Mouse (Mus musculus) layer of hippocampus, adult 2 months (tissue): ENCODE data around the gene Vamp3. TPM values are rescaled to one million over a fixed set of nuclear protein-coding genes. Genes with fewer than 3 reads are reported as not detected.

ENCODE experiments used
- DNase-seq, 2 experiments: peaks; one replicate each; pipeline ENCODE4 v3.0.0; 2022; ENCODE audit warnings: low spot score in 2 of 2
- H3K27ac ChIP-seq: fragments of 200-600 bp; 2 replicates; pipeline ENCODE4 v1.8.1; 2022
- H3K4me3 ChIP-seq: fragments of 200-600 bp; 2 replicates; pipeline ENCODE4 v1.8.1; 2022; ENCODE audit warnings: mild to moderate bottlenecking
- CTCF ChIP-seq: fragments of 200-600 bp; conservative IDR thresholded peaks from 2 replicates; pipeline ENCODE4 v1.8.1; 2022; ENCODE audit warnings: antibody characterized with exemption, mild to moderate bottlenecking, moderate library complexity
- total RNA-seq, 2 experiments: library from RNA; stranded (reverse); gene quantifications; 2 replicates each; pipeline ENCODE4 v1.2.3; 2021

The Vamp3 gene
- total RNA-seq, 2 experiments from 2014 or later = 27.3 to 31.3 TPM

- no peak for TF ChIP-seq CTCF
- Histone ChIP-seq H3K4me3 (no peak overlapping the region), H3K27ac (peak overlapping the region; percentile 55; the same call in 1 of the 2 replicates)
- no peak for DNase-seq
Observed at GRCm38 (mm10) chr4:151081977-151082376, 24.2 kb upstream of the Vamp3 start.

- DNase-seq = no peak
- no peak for TF ChIP-seq CTCF
- H3K4me3 ChIP-seq = no peak overlapping the region
- H3K27ac ChIP-seq = peak overlapping the region; percentile 55; the same call in 1 of the 2 replicates
Observed at GRCm38 (mm10) chr4:151081355-151081754, 23.6 kb upstream of the Vamp3 start.

GRCm38 (mm10) chr4:151074817-151075216, 17.1 kb upstream of the Vamp3 start:
- no peak overlapping the region for H3K27ac ChIP-seq
- no peak overlapping the region for H3K4me3 ChIP-seq
- TF ChIP-seq CTCF = no peak
- DNase-seq = no peak

GRCm38 (mm10) chr4:151073108-151073744, 15.5 kb upstream of the Vamp3 start:
- peak; percentile 68 to 87 for DNase-seq
- TF ChIP-seq CTCF = peak; percentile 92
- H3K4me3 ChIP-seq = no peak overlapping the region
- H3K27ac ChIP-seq = peak overlapping the region; percentile 32; the same call in 1 of the 2 replicates

GRCm38 (mm10) chr4:151070962-151071361, 13.2 kb upstream of the Vamp3 start:
- DNase-seq = no peak
- peak overlapping the region; percentile 59 for H3K27ac ChIP-seq
- no peak overlapping the region for H3K4me3 ChIP-seq
- TF ChIP-seq CTCF = no peak

- DNase-seq = no peak
- no peak overlapping the region for H3K4me3 ChIP-seq
- TF ChIP-seq CTCF = peak; percentile 66
- peak overlapping the region; percentile 43; the same call in 1 of the 2 replicates for H3K27ac ChIP-seq
Observed at GRCm38 (mm10) chr4:151068751-151069150, 11.0 kb upstream of the Vamp3 start.

- TF ChIP-seq CTCF = no peak
- Histone ChIP-seq H3K27ac (no peak overlapping the region; the same call in 1 of the 2 replicates), H3K4me3 (no peak overlapping the region)
- DNase-seq = no peak
Observed at GRCm38 (mm10) chr4:151059566-151059965, 1.8 kb upstream of the Vamp3 start.

- TF ChIP-seq CTCF = no peak
- H3K4me3 ChIP-seq = peak overlapping the region; percentile 94
- peak overlapping the region; percentile 96 for H3K27ac ChIP-seq
- DNase-seq = no peak
Observed at GRCm38 (mm10) chr4:151058634-151059033, 871 bp upstream of the Vamp3 start.

- TF ChIP-seq CTCF = no peak
- no peak overlapping the region for H3K4me3 ChIP-seq
- no peak for DNase-seq
- 0 out of 2 replicates have a peak overlapping the region, but pooled peaks have one; percentile 2 for H3K27ac ChIP-seq
Observed at GRCm38 (mm10) chr4:151051162-151051561, 6.6 kb downstream of the Vamp3 start.

GRCm38 (mm10) chr4:151046524-151046923, 11.2 kb downstream of the Vamp3 start:
- no peak for TF ChIP-seq CTCF
- DNase-seq = no peak
- no peak overlapping the region for H3K4me3 ChIP-seq
- H3K27ac ChIP-seq = peak overlapping the region; percentile 100; the same call in 1 of the 2 replicates

- H3K4me3 ChIP-seq = peak overlapping the region; percentile 69
- TF ChIP-seq CTCF = no peak
- DNase-seq = peak; percentile 28 to 63
- peak overlapping the region; percentile 100 for H3K27ac ChIP-seq
Observed at GRCm38 (mm10) chr4:151044944-151045570, 12.7 kb downstream of the Vamp3 start.

- Histone ChIP-seq H3K4me3 (peak within 1 kb of the TSS; percentile 69), H3K27ac (peak within 1 kb of the TSS; percentile 100)
- DNase-seq = peak; percentile 96 to 98
- no peak for TF ChIP-seq CTCF
Observed at GRCm38 (mm10) chr4:151044037-151044943, 13.5 kb downstream of the Vamp3 start, which contains the start of gene Per3. Gene Per3, minus strand, starts transcription at chr4:151044665.

- DNase-seq = no peak
- TF ChIP-seq CTCF = no peak
- H3K4me3 ChIP-seq = peak overlapping the region; percentile 69
Observed at GRCm38 (mm10) chr4:151043281-151043680, 14.5 kb downstream of the Vamp3 start.

More at GRCm38 (mm10) chr4:151043281-151043680, 14.5 kb downstream of the Vamp3 start:
- peak overlapping the region; percentile 100 for H3K27ac ChIP-seq
